Mouse (Mus musculus) thymus, postnatal 4 days (tissue): Measurements from ENCODE around the gene Chad.

ENCODE experiments used
- DNase-seq: peaks from one replicate; pipeline ENCODE4 v3.0.0; 2021

The Chad gene

GRCm38 (mm10) chr11:94564437-94565150 is at the start of gene Chad:
Chad (plus strand) TSS chr11:94565047.
- DNase-seq = peak; percentile 63

- DNase-seq = peak; percentile 59
Observed at GRCm38 (mm10) chr11:94521219-94521843, 43.5 kb upstream of the Chad start, which contains the start of gene Mycbpap. Mycbpap (minus strand) TSS chr11:94521742.

GRCm38 (mm10) chr11:94526171-94526879 is 38.5 kb upstream of the Chad start:
- DNase-seq = no peak

- DNase-seq = no peak
Observed at GRCm38 (mm10) chr11:94528879-94529278, 36.0 kb upstream of the Chad start.

- DNase-seq = no peak
Observed at GRCm38 (mm10) chr11:94533171-94533570, 31.7 kb upstream of the Chad start.

- DNase-seq = no peak
Observed at GRCm38 (mm10) chr11:94538733-94539292, 26.0 kb upstream of the Chad start.

- no peak for DNase-seq
Observed at GRCm38 (mm10) chr11:94539761-94540160, 25.1 kb upstream of the Chad start.

GRCm38 (mm10) chr11:94542400-94542799 is 22.4 kb upstream of the Chad start:
- no peak for DNase-seq

- no peak for DNase-seq
Observed at GRCm38 (mm10) chr11:94543344-94543743, 21.5 kb upstream of the Chad start.

GRCm38 (mm10) chr11:94543932-94544331 is 20.9 kb upstream of the Chad start:
- peak; percentile 73 for DNase-seq

GRCm38 (mm10) chr11:94544422-94544821 is 20.4 kb upstream of the Chad start:
- DNase-seq = no peak

GRCm38 (mm10) chr11:94546381-94546780 is 18.5 kb upstream of the Chad start:
- no peak for DNase-seq

- no peak for DNase-seq
Observed at GRCm38 (mm10) chr11:94547271-94547670, 17.6 kb upstream of the Chad start.

- DNase-seq = peak; percentile 58
Observed at GRCm38 (mm10) chr11:94548041-94548784, 16.6 kb upstream of the Chad start.

- peak; percentile 97 for DNase-seq
Observed at GRCm38 (mm10) chr11:94548888-94549690, 15.8 kb upstream of the Chad start, which contains the start of gene Rsad1. Rsad1 (minus strand) TSS chr11:94549255.

GRCm38 (mm10) chr11:94549691-94550441 is 15.0 kb upstream of the Chad start:
- DNase-seq = no peak

GRCm38 (mm10) chr11:94550442-94550744 is 14.5 kb upstream of the Chad start:
- no peak for DNase-seq

- no peak for DNase-seq
Observed at GRCm38 (mm10) chr11:94558226-94558625, 6.6 kb upstream of the Chad start.

- DNase-seq = peak; percentile 32
Observed at GRCm38 (mm10) chr11:94563383-94563782, 1.5 kb upstream of the Chad start.

- no peak for DNase-seq
Observed at GRCm38 (mm10) chr11:94563821-94564220, 1.0 kb upstream of the Chad start.

- peak; percentile 64 for DNase-seq
Observed at GRCm38 (mm10) chr11:94565151-94565479, 268 bp downstream of the Chad start.
